Mouse (Mus musculus) CH12.LX (cell line): Measurements from ENCODE around the gene Zkscan5. TPM values are rescaled to one million over a fixed set of nuclear protein-coding genes. Genes with fewer than 3 reads are reported as not detected.
A peak's percentile ranks its signal among the peaks of the same experiment; 100 is the strongest.

Source experiments
- DNase-seq: peaks from one replicate; pipeline ENCODE4 v3.0.0-alpha.2; 2013; ENCODE audit errors: extremely low read depth
- H3K27ac ChIP-seq: 2 replicates; pipeline ENCODE4 v1.5.1; 2012; ENCODE audit warnings: low read depth, mild to moderate bottlenecking, control low read depth, moderate library complexity; ENCODE audit not compliant: insufficient read depth
- H3K27me3 ChIP-seq: replicated peaks from 2 replicates; pipeline ENCODE3; 2012; ENCODE audit warnings: inconsistent platforms
- H3K36me3 ChIP-seq, 2 experiments: replicated peaks in 1 of 2; 2 replicates each; pipeline versions ENCODE3 to v1.6.1; 2012; ENCODE audit warnings: inconsistent platforms in 1 of 2, low read length in 1 of 2, mild to moderate bottlenecking in 1 of 2, mixed read lengths in 1 of 2, moderate library complexity in 1 of 2; ENCODE audit not compliant: control insufficient read depth in 1 of 2, insufficient read depth in 1 of 2
- H3K4me1 ChIP-seq, 2 experiments: 2 replicates each; pipeline ENCODE4 v1.6.1; 2012; ENCODE audit warnings: inconsistent platforms in 1 of 2, moderate library complexity in 1 of 2; ENCODE audit not compliant: insufficient read depth in 2 of 2, control insufficient read depth in 1 of 2
- H3K4me2 ChIP-seq: 2 replicates; pipeline ENCODE4 v1.6.1; 2012; ENCODE audit warnings: low read depth, mild to moderate bottlenecking, control low read depth; ENCODE audit not compliant: poor library complexity, insufficient read depth, severe bottlenecking
- H3K4me3 ChIP-seq, 3 experiments: fragments of 150-350 bp in 1 of 3; sonication (generic) in 1 of 3; replicated peaks in 1 of 3; 2 replicates each; pipeline versions ENCODE3 to v1.5.1; 2011 to 2012; ENCODE audit warnings: low read depth in 2 of 3, low read length in 2 of 3, mild to moderate bottlenecking in 2 of 3, moderate library complexity in 2 of 3, control low read depth in 1 of 3, improper control_type of control experiment in 1 of 3, inconsistent platforms in 1 of 3, mixed read lengths in 1 of 3; ENCODE audit not compliant: poor library complexity in 1 of 3
- H3K79me2 ChIP-seq: replicated peaks from 2 replicates; pipeline ENCODE4 v1.6.1; 2012; ENCODE audit warnings: mild to moderate bottlenecking, moderate library complexity; ENCODE audit not compliant: control insufficient read depth, poor library complexity, insufficient read depth, severe bottlenecking; ENCODE audit errors: extremely low read depth
- H3K9ac ChIP-seq: 2 replicates; pipeline ENCODE4 v1.6.1; 2012; ENCODE audit warnings: low read depth, mild to moderate bottlenecking, control low read depth, moderate library complexity; ENCODE audit not compliant: insufficient read depth
- H3K9me3 ChIP-seq: replicated peaks from 2 replicates; pipeline ENCODE3; 2012; ENCODE audit warnings: low read length, inconsistent platforms, mixed read lengths
- CTCF ChIP-seq, 2 experiments: IDR thresholded peaks in 1 of 2; conservative IDR thresholded peaks in 1 of 2; 2 replicates each; pipeline ENCODE4 v1.5.1; 2011 to 2012; ENCODE audit warnings: low read depth in 2 of 2, low read length in 2 of 2, improper control_type of control experiment in 1 of 2, inconsistent platforms in 1 of 2, mild to moderate bottlenecking in 1 of 2, moderate library complexity in 1 of 2
- E2F4 ChIP-seq: IDR thresholded peaks from 2 replicates; pipeline ENCODE4 v1.6.1; 2011; ENCODE audit warnings: low read depth, low read length, improper control_type of control experiment; ENCODE audit not compliant: insufficient replicate concordance
- ELF1 ChIP-seq: IDR thresholded peaks from 2 replicates; pipeline ENCODE4 v1.6.1; 2014; ENCODE audit warnings: low read depth, mild to moderate bottlenecking, inconsistent platforms, low read length, improper control_type of control experiment
- EP300 ChIP-seq: IDR thresholded peaks from 2 replicates; pipeline ENCODE4 v1.6.1; 2011; ENCODE audit warnings: low read length, improper control_type of control experiment
- ETS1 ChIP-seq: conservative IDR thresholded peaks from 2 replicates; pipeline ENCODE4 v1.6.1; 2012; ENCODE audit warnings: low read depth, mild to moderate bottlenecking, inconsistent platforms, low read length, improper control_type of control experiment, moderate library complexity
- GABPA ChIP-seq: IDR thresholded peaks from 2 replicates; pipeline ENCODE4 v1.6.1; 2012; ENCODE audit warnings: low read depth, low read length, improper control_type of control experiment, inconsistent platforms; ENCODE audit not compliant: insufficient replicate concordance
- HCFC1 ChIP-seq: IDR thresholded peaks from 2 replicates; pipeline ENCODE4 v1.6.1; 2012; ENCODE audit warnings: low read depth, mild to moderate bottlenecking, inconsistent platforms, low read length, improper control_type of control experiment
- IRF4 ChIP-seq: IDR thresholded peaks from 2 replicates; pipeline ENCODE4 v1.6.1; 2014; ENCODE audit warnings: low read depth, mild to moderate bottlenecking, inconsistent platforms, low read length, improper control_type of control experiment
- JUN ChIP-seq: IDR thresholded peaks from 2 replicates; pipeline ENCODE4 v1.6.1; 2011; ENCODE audit warnings: low read depth, mild to moderate bottlenecking, low read length, improper control_type of control experiment, moderate library complexity; ENCODE audit not compliant: insufficient read depth
- JUND ChIP-seq: conservative IDR thresholded peaks from 2 replicates; pipeline ENCODE4 v1.6.1; 2011; ENCODE audit warnings: low read depth, low read length, improper control_type of control experiment
- MAFK ChIP-seq: IDR thresholded peaks from 2 replicates; pipeline ENCODE4 v1.6.1; 2011; ENCODE audit warnings: low read length, improper control_type of control experiment; ENCODE audit not compliant: insufficient replicate concordance
- MEF2A ChIP-seq: IDR thresholded peaks from 2 replicates; pipeline ENCODE4 v1.6.1; 2014; ENCODE audit warnings: low read depth, mild to moderate bottlenecking, inconsistent platforms, low read length, improper control_type of control experiment, borderline replicate concordance
- MYC ChIP-seq: IDR thresholded peaks from 2 replicates; pipeline ENCODE4 v1.6.1; 2011; ENCODE audit warnings: low read depth, mild to moderate bottlenecking, improper control_type of control experiment, low read length
- NELFE ChIP-seq: IDR thresholded peaks from 2 replicates; pipeline ENCODE4 v1.6.1; 2011; ENCODE audit warnings: low read depth, low read length, improper control_type of control experiment
- NRF1 ChIP-seq: IDR thresholded peaks from 2 replicates; pipeline ENCODE4 v1.6.1; 2014; ENCODE audit warnings: low read depth, mild to moderate bottlenecking, inconsistent platforms, low read length, improper control_type of control experiment, moderate library complexity
- POLR2A ChIP-seq: IDR thresholded peaks from 2 replicates; pipeline ENCODE4 v1.6.1; 2011; ENCODE audit warnings: low read depth, mild to moderate bottlenecking, improper control_type of control experiment, low read length
- RAD21 ChIP-seq: IDR thresholded peaks from 2 replicates; pipeline ENCODE4 v1.6.1; 2011; ENCODE audit warnings: low read depth, mild to moderate bottlenecking, low read length, improper control_type of control experiment, moderate library complexity
- RCOR1 ChIP-seq: conservative IDR thresholded peaks from 2 replicates; pipeline ENCODE4 v1.6.1; 2012; ENCODE audit warnings: low read depth, mild to moderate bottlenecking, inconsistent platforms, low read length, improper control_type of control experiment
- SIN3A ChIP-seq: IDR thresholded peaks from 2 replicates; pipeline ENCODE4 v1.6.1; 2012; ENCODE audit warnings: low read length, improper control_type of control experiment, inconsistent platforms
- TCF12 ChIP-seq: IDR thresholded peaks from 2 replicates; pipeline ENCODE4 v1.6.1; 2014; ENCODE audit warnings: low read depth, mild to moderate bottlenecking, inconsistent platforms, low read length, improper control_type of control experiment
- UBTF ChIP-seq: IDR thresholded peaks from 2 replicates; pipeline ENCODE4 v1.6.1; 2012; ENCODE audit warnings: low read depth, mild to moderate bottlenecking, inconsistent platforms, low read length, improper control_type of control experiment, moderate library complexity
- USF2 ChIP-seq: conservative IDR thresholded peaks from 2 replicates; pipeline ENCODE4 v1.6.1; 2011; ENCODE audit warnings: low read depth, low read length, improper control_type of control experiment
- ZKSCAN1 ChIP-seq: IDR thresholded peaks from 2 replicates; pipeline ENCODE4 v1.6.1; 2012; ENCODE audit warnings: low read depth, inconsistent platforms, low read length, improper control_type of control experiment, borderline replicate concordance
- dilution Hi-C: fragments of 300-500 bp; cut with MboI; formaldehyde crosslinking; loops from 2 replicates; pipeline ENCODE4 v1.14.3; 2020; ENCODE audit warnings: low sequenced_read_pairs; ENCODE audit not compliant: extremely low pct_unique_long_range_greater_than_20kb, extremely low pct_ligation_motif_present
- in situ Hi-C: fragments of 300-500 bp; cut with MboI; formaldehyde crosslinking; loops from 3 replicates; pipeline ENCODE4 v1.14.3; 2019; ENCODE audit warnings: low sequenced_read_pairs, low pct_ligation_motif_present, low pct_unique_long_range_greater_than_20kb, mixed read lengths
- polyA plus RNA-seq: library from polyadenylated mRNA; unstranded; fragments of >175 nt; gene quantifications from 2 replicates; pipeline ENCODE4 v1.2.1, GENCODE M21; 2012; ENCODE audit warnings: low read depth; ENCODE audit not compliant: insufficient read length
- total RNA-seq, 2 experiments: library from RNA; depleted of rRNA; stranded (reverse); fragments of 300-350 nt in 1 of 2; fragments of >200 nt in 1 of 2; gene quantifications; 2 replicates each; pipeline ENCODE4 v1.2.3; 2012 to 2014

Gene Zkscan5
- total and polyA plus RNA-seq, 3 experiments, result 5.0 to 5.6 (median 5.3) TPM

DNA sequence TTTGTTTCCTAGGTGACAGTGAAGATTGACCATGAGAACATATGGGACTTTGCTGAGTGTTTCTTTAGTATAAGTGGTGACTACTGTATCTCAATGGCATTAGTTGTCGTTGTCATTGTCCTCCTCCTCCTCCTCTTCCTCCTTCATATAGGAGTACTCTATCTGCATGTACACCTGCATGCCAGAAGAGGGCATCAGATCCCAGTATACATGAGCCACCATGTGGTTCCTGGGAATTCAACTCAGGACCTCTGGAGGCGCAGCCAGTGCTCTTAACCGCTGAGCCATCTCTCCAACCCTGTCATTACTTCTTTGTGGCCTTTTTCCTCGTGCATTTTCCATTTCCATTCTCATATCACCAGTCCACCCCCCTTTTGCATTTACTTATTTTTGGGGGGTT is 10.3 kb downstream of the Zkscan5 start:
- H3K4me2 ChIP-seq, result no peak overlapping the region
- no peak overlapping the region for H3K9ac ChIP-seq
- no peaks in the 10 kb centered on the region for H3K79me2 ChIP-seq
- H3K4me3 ChIP-seq, result no peak overlapping the region
- H3K9me3 ChIP-seq, result no peaks in the 10 kb centered on the region
- H3K4me1 ChIP-seq, result no peaks in the 10 kb centered on the region
- TF ChIP-seq TCF12 (no peak), JUND (no peak), RCOR1 (no peak), NRF1 (no peak), JUN (no peak), CTCF (conservative IDR thresholded peaks at IDR 0.05 in 1 of 2, IDR thresholded peaks at IDR 0.05 in 1 of 2; ENCODE audit: low read depth in 2 of 2, low read length in 2 of 2) (peak in 1 of 2 experiments; percentile 40; a peak in 2 of 4 replicates), MYC (0 out of 2 replicates have a peak, but pooled peaks have one; percentile 45), NELFE (no peak), ETS1 (no peak), ZKSCAN1 (no peak), HCFC1 (no peak), RAD21 (peak; percentile 4), E2F4 (no peak)
- no peak overlapping the region for H3K27ac ChIP-seq
- H3K27me3 ChIP-seq, result no peaks in the 10 kb centered on the region
- DNase-seq, result no peak
- dilution Hi-C loops (no loop called here), in situ Hi-C loops (no loop called here)
- peaks cover 35 to 75% of the 10 kb centered on the region in 2 experiments for H3K36me3 ChIP-seq

DNA sequence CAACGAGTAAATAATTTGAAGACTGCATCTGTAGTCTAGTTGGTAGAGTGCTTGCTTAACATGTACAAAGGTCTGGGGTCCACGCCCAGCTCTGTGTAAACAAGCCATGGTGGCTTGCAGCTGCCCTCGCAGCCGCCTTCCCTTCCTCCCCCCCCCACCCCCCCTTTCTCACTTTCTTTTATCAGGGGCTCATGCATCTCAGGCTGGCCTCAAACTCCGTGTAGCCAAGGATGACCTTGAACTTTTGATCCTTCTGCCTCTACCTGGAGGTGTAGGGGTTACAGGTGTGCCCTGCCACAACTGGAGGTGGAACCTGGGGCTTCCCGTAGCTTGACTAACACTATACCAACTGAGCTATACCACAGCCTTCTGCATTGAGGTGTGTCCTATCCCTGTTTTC is 13.4 kb downstream of the Zkscan5 start:
- Histone ChIP-seq H3K9me3 (no peaks in the 10 kb centered on the region), H3K4me2 (no peak overlapping the region), H3K4me1 (no peaks in the 10 kb centered on the region), H3K4me3 (no peak overlapping the region), H3K36me3 (peaks cover 29 to 70% of the 10 kb centered on the region in 2 experiments), H3K9ac (no peak overlapping the region), H3K27me3 (no peaks in the 10 kb centered on the region), H3K27ac (no peak overlapping the region), H3K79me2 (no peaks in the 10 kb centered on the region)
- TF ChIP-seq SIN3A, result no peak
- TF ChIP-seq ZKSCAN1, result no peak
- no peak for TF ChIP-seq MEF2A
- TF ChIP-seq POLR2A, result no peak
- no peak for TF ChIP-seq GABPA
- TF ChIP-seq USF2, result no peak
- no peak for TF ChIP-seq ELF1
- no peak for TF ChIP-seq MAFK
- TF ChIP-seq RAD21, result no peak
- no peak for TF ChIP-seq NRF1
- no peak for TF ChIP-seq EP300
- no peak for TF ChIP-seq HCFC1
- no peak for TF ChIP-seq UBTF
- no peak for TF ChIP-seq CTCF (conservative IDR thresholded peaks at IDR 0.05 in 1 of 2, IDR thresholded peaks at IDR 0.05 in 1 of 2; ENCODE audit: low read depth in 2 of 2, low read length in 2 of 2)
- TF ChIP-seq IRF4, result no peak
- TF ChIP-seq JUND, result no peak
- TF ChIP-seq RCOR1, result no peak
- TF ChIP-seq E2F4, result no peak
- dilution Hi-C loops, result no loop called here
- DNase-seq, result no peak
- in situ Hi-C loops, result no loop called here
